Mouse (Mus musculus) adrenal gland, adult 8-10 months (tissue): ENCODE measurements at regions not wholly inside any gene's neighbourhood (a gene's known extent, or its start where the extent isn't known, plus 50 kb on each side); places are given as distances from the start of the nearest gene placed in this dataset.

Experiments
- DNase-seq: peaks from one replicate; pipeline ENCODE4 v3.0.0; 2022

DNA sequence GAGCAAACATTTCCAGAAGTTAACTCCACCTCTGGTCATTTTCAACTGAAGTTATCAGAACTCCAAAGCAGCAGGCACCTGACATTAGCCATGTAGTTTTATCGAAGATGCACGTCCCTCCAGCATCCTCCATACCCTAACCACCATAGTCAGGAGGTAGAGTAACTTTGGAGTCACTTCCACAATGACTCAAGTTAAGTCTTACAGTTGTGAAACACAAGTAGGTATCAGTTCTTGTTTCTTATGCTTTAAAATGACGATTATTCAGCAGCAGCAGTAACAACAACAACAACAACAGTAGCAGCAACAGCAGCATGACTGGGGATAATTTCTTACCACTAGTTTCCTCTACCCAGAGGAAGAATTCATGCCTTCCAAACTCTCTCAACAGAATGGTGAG, 51.3 kb upstream of the Tank start:
- no peak for DNase-seq

DNA sequence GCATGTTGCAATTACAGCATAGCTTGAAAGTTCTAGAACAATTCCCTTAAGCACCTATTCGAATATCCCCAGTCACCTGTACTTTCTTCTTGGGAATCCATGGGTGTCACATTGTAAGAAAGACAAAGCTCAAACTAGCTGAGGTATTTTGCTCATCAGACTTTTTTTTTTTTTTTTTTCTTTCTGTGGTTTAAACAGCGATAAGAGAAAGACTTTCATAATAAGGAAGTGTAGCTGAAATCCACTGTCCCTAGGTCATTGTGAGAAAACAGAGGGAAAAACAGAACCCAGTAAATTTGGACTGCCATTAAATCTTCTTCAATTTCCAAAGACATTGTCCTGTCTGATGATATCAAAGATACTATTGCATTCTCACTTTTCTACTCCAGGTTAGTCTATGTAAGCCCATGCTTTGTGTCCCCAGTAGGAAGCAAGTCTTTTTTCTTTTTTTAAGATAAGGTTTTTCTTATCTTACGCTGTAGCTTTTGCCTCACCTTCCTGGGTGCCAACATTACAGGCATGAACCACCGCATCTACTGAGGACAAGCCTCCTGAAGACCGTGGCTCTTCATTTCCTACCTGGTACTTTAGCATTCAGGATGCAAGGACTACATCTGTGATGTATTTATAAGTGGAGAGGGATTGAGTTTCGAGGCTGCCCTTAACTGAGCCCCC, 54.2 kb upstream of the Tank start:
- no peak for DNase-seq

DNA sequence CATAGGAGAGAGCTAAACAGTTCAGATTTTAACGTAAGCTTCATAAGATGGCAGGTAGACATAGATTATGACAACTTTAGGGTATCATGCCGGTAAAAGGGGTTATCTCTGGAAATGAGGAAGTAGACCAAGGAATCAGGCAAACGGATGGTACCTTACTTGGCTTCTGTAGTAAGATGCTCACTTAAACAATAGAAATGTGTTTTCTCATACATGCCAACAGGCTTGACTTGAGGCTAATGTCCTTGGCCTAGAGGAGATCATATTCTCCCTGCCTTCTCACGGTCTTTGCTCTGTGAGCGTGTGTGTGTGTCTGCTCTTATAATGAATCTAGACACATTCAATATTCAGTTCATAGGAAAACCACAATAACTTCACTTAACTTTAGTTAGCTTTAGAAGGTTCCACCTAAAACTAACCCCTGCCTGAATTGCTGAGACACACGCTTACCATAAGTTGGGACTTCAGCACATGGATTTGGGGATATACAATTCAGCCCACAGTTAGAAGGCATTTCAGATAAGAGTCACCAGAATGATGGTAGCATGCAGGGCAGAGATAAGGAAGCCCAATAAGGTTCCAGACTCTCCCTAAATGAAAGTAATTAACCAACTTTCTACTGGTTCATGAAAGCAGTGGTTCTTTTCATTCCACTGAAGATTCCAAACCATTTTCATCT, 63.8 kb upstream of the Tank start:
- no peak for DNase-seq

DNA sequence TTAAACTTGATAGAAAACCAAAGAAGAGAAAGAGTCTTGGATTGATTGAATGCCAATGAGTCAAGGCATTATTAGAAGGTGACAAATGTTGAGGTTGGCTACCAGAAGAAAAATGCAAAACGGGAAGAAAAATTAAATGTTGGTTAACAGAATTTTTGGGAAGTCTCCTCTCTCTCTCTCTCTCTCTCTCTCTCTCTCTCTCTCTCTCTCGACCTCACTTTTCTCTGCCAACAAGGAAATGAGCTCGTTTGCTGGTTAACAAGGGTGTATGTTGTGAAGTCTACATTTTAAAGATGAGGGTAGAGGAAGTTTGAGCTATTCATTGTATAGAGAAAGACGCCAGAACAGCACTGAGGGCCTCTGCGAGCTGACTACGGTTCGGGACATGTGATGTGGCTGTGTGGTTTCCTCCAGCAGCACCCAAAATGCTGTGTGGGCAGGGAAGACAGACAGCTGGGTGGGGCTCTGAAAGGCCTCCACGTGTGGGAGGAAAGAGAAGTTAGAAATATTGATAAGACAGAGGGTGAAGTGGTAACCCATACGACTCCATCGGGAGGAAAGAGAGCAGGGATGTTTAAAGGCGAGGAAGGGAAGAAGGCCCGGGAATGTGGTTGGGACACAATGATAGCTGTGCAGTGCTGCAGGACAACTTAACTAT, 64.5 kb upstream of the Tank start:
- no peak for DNase-seq

DNA sequence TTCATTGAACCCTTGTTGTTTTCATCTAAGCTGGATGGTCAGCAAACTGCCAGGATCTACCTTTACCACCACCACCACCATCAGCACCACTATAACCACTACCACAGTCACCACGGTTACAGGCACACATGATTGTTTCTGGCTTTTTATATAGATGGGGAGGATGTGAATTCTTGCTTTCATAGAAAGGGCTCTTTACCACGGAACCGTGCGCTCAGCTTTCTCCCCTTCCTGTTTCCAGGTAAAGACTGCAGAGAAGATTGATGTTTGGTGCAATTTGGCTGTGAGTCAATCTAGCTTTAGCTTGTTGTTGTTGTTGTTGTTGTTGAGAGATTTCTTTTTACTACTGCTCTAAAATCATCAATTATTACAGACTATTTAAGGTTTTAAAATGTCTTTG, 74.8 kb upstream of the Tank start:
- no peak for DNase-seq

DNA sequence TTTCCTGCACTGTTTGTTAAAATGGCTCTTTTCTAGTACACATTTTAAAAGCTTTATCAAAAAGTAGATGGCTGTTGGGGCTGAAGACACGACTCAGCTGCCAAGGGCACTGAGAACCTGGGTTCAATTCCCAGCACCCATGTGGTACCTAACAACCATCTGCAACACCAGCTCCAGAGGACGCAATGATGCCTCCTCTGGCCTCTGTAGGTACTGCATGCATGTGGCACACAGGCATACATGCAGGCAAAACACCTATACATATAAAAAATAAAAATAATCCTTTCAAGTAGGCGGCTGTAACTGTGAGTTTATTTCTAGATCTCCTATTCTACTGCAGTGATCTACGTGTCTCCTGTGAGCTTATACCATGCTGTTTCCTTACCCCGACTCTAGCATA, 76.5 kb upstream of the Tank start:
- no peak for DNase-seq

DNA sequence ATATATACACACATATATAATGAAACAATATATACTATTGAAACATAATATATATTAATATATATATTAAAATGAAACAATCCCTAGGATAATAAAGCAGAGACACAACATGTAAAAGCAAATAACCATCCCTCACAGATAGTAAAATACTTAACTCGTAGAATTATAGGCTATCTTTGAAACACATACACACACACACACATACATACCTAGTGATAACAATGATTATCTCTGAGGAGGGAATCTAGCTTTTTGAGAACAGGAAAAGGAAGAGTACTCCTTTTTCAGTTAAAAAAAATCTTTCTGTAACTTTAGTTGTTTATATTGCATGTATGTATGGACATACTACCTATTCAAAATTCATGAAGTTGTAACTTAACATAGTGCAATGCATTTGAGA, 79.1 kb upstream of the Tank start:
- no peak for DNase-seq

DNA sequence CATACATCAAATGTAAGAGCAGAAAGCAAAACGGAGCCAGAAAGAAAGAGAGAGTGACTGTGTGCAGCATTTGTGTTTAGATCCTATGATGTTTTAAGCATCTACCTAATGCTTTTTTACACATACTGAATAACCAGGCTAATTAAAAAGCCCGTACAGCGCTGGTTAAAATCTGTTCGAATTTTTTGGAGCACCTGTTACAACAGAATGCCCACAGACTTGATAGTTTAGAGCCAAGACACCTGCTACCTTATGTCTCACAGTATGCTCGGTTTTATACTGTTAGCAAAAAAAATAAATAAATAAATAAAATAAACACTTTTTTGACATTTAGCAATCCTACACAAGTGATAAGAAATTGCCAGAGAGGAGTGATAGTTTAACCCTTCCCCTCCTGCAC, 80.5 kb upstream of the Tank start:
- DNase-seq: no peak

DNA sequence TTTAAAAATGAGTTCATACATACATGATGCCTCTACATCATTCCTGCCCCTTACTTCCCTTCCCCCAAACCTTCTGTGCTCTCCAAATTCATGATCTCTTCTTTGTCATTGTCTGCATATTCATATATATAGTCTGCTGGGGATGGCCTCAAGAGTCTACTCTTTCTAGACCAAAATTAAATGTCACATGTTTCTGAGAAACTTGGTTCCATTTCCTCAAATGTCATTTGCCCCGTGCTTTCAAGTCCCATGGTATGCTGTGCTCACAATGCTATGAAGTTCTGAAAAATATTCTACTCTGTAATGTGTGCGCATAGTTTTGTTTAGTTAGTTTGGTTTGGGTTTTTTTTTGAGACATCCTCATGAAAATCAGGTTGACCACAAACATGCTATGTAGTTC, 81.4 kb upstream of the Tank start:
- DNase-seq: no peak

DNA sequence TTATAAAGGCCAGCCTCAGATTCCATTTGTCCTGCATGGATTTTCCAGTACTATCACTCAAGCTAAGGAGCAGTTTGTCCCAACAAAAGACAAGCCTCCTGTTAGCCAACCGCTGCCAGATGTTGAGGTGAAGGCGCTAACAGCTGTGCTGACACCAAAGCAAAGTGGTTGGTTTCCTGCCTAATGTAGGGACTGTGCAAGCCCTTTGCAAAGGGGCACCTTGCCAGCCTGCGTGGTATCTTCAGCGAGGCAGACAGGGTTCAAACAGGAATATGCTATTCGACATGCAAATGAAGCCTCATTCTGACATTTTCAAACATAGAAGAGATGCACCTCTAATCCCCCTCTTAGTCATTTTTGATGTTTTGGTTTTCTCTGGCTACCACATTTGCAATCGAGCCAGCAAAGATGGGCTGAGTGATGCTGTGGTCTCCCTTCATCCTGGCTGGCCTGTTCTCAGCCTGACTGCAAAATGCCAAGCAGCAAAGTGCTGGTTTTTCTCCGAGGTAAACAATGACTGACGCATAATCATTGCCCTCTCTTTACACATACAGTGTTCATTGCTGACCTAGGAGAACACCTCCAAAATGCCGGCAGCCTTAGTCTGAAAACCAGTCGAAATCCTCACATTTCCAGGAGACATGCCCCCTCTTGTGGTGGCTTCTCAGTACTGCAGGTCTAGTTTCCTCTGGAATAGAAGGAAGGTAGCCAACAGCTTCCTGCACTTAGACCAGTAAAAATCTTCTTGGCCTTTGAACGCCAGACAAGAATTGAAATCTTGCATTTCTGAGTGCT, 84.3 kb upstream of the Tank start:
- peak; percentile 24 for DNase-seq

DNA sequence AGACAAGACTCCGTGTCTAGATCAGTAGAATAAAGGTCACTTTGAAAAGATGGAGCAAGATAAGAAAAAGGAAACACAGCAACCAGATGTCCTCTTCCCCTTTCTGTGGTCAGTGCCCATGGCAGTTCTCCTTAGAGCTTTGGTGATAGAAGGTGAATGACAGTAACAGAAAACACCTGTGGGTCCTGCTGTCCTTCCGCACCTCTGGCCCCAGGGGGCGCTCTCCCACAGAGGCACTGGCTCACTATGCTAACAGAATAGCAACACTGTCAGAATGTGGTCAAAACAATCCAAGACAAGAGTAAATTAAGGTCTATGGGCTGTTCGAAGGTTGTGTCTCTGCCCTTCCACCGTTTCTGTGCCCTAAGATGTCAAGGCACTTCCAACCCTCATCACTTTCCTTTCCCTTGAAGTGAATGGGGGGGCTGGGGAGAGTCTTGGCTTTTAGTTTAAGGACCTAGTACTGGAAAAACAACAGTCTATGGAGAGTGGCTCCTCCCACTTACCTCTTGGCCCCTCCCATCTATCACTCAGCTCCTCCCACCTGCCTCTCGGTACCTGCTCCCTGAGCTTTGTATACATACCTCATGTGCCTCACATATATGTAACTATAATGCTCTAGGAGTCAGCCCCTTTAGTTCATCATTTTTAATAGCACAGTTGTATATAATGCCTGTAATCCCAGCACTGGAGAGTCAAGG, 86.2 kb upstream of the Tank start:
- DNase-seq: no peak

DNA sequence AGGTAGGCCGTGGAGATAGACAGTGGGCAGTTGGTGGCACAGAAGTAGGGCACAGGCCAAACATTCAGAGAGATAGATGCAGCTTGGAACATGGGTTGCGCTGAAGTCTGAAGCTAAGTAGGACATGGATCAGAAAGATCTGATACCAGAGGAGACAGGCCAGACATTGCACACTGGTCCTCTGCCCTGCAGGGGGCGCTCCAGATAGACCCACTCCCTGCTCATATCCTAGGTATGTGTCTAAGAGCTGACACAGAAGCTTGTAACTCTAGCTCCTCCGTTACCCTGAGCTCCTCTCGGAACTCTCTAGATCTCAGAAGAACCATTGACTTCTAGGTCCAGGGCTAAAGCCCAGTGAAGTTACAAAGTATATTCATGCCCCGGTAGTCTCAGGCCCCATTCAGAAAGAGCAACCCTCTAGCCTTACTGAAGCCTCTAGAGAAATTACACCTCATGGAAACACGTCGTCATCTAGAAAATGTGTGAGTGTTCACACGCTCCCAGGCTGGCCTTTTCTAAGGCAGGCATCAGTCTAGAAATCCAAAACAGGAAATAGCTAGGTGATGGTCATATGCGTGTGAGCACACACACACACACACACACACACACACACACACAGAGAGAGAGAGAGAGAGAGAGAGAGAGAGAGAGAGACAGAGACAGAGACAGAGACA, 87.8 kb upstream of the Tank start:
- no peak for DNase-seq

DNA sequence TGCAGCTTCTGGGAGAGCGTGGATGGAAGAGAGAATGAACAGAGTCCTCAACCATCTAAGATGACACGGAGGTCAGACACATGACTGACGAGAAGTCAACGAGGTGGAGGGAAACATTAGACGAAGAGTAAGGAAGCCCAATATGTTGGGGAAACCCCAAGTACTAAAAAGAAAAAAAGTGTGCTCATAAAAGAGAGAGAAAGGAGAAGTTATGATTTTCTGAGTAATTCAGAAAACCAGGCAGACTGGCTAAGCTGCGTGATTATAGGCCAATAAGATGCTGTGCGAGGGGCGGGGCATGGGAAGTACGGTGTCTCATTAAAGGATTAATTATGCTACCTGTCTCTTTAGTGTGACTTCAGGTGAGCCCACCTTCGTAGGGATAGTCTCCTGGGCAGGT, 88.6 kb upstream of the Tank start:
- DNase-seq: no peak

DNA sequence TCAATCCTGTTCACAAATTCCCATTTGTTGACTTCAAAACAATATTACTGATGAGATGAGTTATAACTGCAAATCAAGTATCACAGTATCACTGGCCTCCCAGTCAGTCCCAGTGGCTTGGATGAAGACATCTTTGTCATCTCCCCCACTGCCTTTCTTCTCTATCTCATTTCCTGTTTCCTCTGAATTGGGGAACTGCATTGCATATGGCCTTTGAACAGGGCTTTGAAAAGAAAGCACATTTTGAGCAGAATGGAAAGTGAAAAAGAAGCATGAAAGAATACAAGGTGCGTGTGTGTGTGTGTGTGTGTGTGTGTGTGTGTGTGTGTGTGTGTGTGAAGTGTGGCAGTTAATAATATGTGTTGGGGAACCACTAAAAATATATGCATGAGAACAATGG, 94.6 kb upstream of the Tank start:
- no peak for DNase-seq

DNA sequence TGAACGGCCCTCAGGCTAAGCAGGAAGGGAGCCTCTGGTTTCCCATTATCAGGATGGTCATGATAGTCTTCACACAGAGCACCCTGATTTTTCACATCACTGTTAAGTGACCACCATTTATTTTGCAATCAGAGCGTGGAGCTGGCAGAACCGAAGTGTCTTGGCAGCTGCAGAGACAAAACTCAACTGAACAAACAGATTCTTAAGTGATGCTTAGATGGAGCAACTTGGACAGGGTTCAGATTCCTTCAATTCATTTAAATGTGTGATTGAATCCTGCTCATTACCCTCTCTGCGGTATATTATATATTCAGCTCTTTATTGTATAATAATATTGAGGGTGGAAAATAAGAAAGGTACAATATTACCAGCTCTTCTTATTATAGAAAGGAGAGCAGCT, 101.7 kb upstream of the Tank start:
- no peak for DNase-seq

DNA sequence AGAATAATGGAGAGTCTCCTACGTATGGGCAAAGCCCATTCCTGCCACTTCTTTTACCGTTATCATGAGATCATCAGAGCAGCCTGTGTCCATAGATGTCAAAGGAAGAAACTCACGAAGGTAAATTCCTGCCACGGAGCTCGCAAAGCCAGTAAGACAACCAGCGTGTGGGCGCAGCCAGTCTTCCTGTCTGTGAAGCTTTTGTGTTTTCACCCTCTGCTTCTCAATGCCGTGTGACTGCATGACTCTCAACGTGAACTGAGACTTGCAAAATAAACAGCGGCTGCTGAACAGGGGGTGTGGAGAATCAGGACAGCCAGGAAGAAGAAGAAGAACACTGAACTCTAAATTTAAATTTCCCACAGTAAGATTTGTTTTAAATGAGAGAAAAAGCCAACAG, 103.8 kb upstream of the Tank start:
- DNase-seq: no peak

DNA sequence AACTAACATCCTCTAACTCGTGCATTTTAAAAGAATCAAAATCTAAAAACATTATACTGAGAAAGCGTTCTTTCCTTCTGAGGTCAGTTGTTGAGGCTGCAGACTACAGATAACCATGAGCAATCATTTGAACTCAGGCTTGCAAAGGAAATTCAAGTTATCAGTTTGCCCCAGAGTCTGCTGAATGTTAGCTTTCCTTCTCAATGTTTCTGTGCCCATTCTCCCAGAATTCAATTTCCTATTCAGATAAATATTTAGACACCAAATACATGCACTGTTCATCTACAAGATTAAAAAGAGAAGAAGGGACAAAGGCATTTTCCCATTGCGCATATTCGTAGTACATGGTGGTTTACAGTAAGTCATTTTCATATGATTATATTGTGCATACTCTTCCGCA, 107.9 kb upstream of the Tank start:
- DNase-seq: no peak

DNA sequence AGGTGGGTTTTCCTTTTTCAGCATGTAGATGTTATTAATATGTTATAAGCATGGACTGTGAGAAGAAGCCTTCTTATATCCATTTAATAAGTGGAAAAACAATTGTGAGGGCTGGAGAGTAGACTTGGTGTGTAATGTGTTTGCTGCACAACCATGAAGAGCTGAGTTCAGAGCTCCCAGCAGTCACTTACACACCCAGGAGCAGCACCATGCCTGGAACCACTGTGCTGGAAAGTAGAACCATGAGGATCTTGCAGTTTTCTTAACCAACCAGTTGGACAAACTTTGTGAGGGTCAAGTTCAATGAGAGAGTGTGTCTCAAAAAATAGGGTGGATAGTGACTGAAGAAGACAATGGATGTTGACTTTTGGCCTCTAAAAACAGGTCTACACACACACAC, 108.3 kb upstream of the Tank start:
- DNase-seq: no peak

DNA sequence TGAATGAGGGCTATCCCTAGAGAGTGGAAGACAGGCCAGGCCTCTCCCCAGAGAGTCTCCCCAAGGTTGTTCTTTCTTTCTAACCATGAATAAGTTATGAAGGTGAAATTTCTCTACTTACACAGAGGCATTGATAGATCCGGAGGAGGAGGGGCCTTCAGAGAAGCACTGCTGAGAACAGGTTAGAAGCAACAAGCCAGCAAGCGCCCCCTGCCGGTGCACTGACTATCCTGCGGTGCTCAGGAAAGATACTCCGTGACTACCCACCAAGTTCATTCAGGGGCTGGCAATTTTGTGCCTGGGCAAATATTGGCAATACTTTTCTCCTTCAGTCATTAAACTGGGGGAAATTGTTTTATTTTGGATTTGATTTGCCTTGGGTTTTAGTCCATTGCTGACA, 122.5 kb upstream of the Tank start:
- peak; percentile 11 for DNase-seq

DNA sequence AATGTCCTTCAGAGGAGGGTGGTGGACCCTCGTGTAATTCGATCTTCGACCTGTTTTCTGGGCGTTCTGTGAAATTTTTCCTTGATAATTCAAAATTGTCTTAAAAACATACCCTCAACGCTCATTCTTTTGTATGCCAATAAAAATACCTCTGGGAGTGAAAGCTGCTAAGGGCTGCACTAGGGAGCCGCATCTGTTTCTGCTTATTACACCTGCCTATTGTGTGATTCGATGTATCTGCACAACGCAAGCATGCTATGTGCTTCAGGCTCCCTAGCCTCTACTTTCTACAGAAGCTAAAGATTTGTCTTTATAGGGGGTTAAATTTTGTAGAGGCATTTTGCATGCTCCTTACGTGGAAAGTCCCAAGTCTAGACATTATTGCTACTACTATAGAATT, 123.7 kb upstream of the Tank start:
- DNase-seq: no peak

DNA sequence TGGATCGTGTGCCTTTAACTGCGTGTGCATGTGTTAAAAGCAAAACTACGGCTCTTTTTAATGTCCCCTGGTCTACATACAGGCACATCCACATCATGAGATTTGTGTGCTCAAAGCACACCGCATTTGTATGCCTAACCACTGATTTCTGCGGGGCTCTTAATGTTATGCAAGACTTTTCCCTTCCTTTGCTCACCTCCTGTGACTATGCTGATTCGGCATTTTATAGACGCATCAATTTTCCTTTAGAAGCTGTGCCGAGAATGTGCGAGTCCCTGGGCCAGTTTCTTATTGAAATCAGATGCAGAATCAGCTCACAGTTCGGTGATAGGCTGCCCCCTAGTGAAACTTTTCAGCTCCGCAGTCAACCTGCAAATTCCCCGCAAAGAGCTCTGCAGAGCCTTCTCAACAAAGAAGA, 124.1 kb upstream of the Tank start:
- peak; percentile 74 for DNase-seq
